In genomic region chr9:120685961-120686360, GRCm38 (mm10) we compare ENCODE assay signal across 15 mouse cellular contexts.
"Had no signal": no experiment of that assay in that cellular context is flagged by ENCODE, and none has a peak within 500 bp of the region (broad histone marks: within the 10 kb centered on the region; RNA-seq: fewer than 3 reads in every experiment).

No protein-coding gene starts in this region.

- H3K36me3 ChIP-seq: kidney, embryonic 15.5 days; limb, embryonic 12.5 days; liver, embryonic 13.5 days; lung, embryonic 15.5 days; midbrain, embryonic 12.5 days; neural tube, embryonic 15.5 days had no signal

- H3K9me3 ChIP-seq: kidney, embryonic 15.5 days; limb, embryonic 12.5 days; liver, embryonic 13.5 days; lung, embryonic 15.5 days; megakaryocyte, embryonic 14.5 days; midbrain, embryonic 12.5 days; neural tube, embryonic 15.5 days had no signal

- H3K9ac ChIP-seq: kidney, embryonic 15.5 days; limb, embryonic 12.5 days; liver, embryonic 13.5 days; liver, postnatal 0 days; lung, embryonic 15.5 days; midbrain, embryonic 12.5 days; neural tube, embryonic 15.5 days had no signal

- H3K27ac ChIP-seq: kidney, embryonic 15.5 days; layer of hippocampus, adult 2 months; limb, embryonic 12.5 days; liver, embryonic 13.5 days; lung, embryonic 15.5 days; macrophage; midbrain, embryonic 12.5 days; neural tube, embryonic 15.5 days; stomach, postnatal 0 days had no signal

- H3K4me3 ChIP-seq: kidney, embryonic 15.5 days; layer of hippocampus, adult 2 months; limb, embryonic 12.5 days; liver, embryonic 13.5 days; lung, embryonic 15.5 days; megakaryocyte, embryonic 14.5 days; midbrain, embryonic 12.5 days; neural tube, embryonic 15.5 days had no signal

- H3K4me2 ChIP-seq: kidney, embryonic 15.5 days; limb, embryonic 12.5 days; liver, embryonic 13.5 days; lung, embryonic 15.5 days; midbrain, embryonic 12.5 days; neural tube, embryonic 15.5 days had no signal

- DNase-seq: liver; liver, embryonic 13.5 days; liver, postnatal 0 days; lung, postnatal 14 days; right cerebral cortex, adult 18-20 months had no signal

- ATAC-seq: intestine, postnatal 0 days; liver, postnatal 0 days had no signal

- H3K27me3 ChIP-seq: kidney, embryonic 15.5 days; limb, embryonic 12.5 days; liver, embryonic 13.5 days; lung, embryonic 15.5 days; neural tube, embryonic 15.5 days had no signal
